In the genomic region with DNA sequence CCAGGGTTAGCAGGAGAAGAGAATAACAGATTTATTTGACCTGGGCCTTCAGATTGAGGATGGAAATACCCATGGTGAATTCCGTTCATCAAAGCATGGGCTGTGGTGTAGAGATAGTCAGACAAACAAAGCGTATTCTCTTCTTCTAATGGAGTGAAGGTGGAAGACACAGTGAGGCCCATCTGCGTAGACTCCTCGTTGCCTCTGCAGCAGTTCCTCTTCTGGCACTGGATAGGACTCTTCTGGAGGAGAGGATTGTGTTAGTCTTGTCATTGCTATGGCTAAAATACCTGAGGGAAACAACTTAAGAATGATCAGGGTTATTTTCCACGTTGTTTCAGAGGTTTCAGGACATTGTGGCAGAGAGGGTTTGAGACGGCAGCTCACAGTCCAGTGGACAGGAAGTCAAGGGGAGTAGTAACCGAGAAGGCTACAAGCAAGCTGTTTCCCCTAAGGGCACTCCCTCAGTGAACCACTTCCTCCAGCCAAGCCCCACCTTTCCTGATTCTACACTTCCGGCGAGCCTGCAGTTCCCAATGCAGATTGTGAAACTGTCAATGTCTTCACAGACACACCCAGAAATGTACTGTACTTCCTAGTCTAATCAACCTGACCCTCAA, we compare ENCODE assay signal across 8 mouse cellular contexts. TPM values are rescaled to one million over a fixed set of nuclear protein-coding genes. Genes with fewer than 3 reads are reported as not detected.
DNase-seq lines count a peak whose midpoint lies in the region; ATAC-seq lines count a peak whose summit lies in the region.

No protein-coding gene starts in this region.

- peaks cover 64% of the 10 kb centered on the region for H3K79me2 ChIP-seq in macrophage (ENCODE audit: inconsistent target)

- 89% methylated on average over 9 of the region's 9 CpGs for WGBS in hindbrain, embryonic 15.5 days
- 76% methylated on average over 9 of the region's 9 CpGs for WGBS in hindbrain, embryonic 10.5 days
- WGBS in kidney, embryonic 14.5 days, result 67% methylated on average over 9 of the region's 9 CpGs
- WGBS in macrophage (ENCODE audit: missing documents), result 6% methylated on average over 9 of the region's 9 CpGs
- WGBS in forebrain, embryonic 16.5 days, result 89% methylated on average over 9 of the region's 9 CpGs

- H3K36me3 ChIP-seq in hindbrain, embryonic 15.5 days, result peaks cover 44% of the 10 kb centered on the region
- H3K36me3 ChIP-seq in hindbrain, embryonic 10.5 days, result peaks cover 54% of the 10 kb centered on the region
- H3K36me3 ChIP-seq in kidney, embryonic 14.5 days (ENCODE audit: control insufficient read depth, insufficient read depth, low read length), result peaks cover 35% of the 10 kb centered on the region
- H3K36me3 ChIP-seq in macrophage (ENCODE audit: inconsistent target), result peaks cover 31% of the 10 kb centered on the region
- H3K36me3 ChIP-seq in forebrain, embryonic 16.5 days (ENCODE audit: control insufficient read depth, insufficient read depth), result peaks cover 19% of the 10 kb centered on the region

- no peaks in the 10 kb centered on the region for H3K27me3 ChIP-seq in hindbrain, embryonic 15.5 days
- H3K27me3 ChIP-seq in hindbrain, embryonic 10.5 days (ENCODE audit: insufficient read depth, poor library complexity, severe bottlenecking), result no peaks in the 10 kb centered on the region
- no peaks in the 10 kb centered on the region for H3K27me3 ChIP-seq in kidney, embryonic 14.5 days (ENCODE audit: control insufficient read depth, insufficient read depth, low read length)
- no peaks in the 10 kb centered on the region for H3K27me3 ChIP-seq in forebrain, embryonic 16.5 days (replicated peaks; ENCODE audit: control insufficient read depth, insufficient read depth, low read length)

- H3K9ac ChIP-seq in hindbrain, embryonic 15.5 days, result no peak overlapping the region
- no peak overlapping the region for H3K9ac ChIP-seq in kidney, embryonic 14.5 days (ENCODE audit: low read depth, low read length)
- no peak overlapping the region for H3K9ac ChIP-seq in forebrain, embryonic 16.5 days (replicated peaks; ENCODE audit: low read depth, low read length)

- ATAC-seq in hindbrain, embryonic 15.5 days (ENCODE audit: low FRiP score, low read depth), result no peak
- ATAC-seq in erythroid progenitor cell, adult 5-6 weeks (replicated peaks; ENCODE audit: low FRiP score, poor library complexity, severe bottlenecking), result peak; percentile 37; the same call in 1 of the 2 replicates
- no peak for ATAC-seq in kidney, embryonic 14.5 days (ENCODE audit: low FRiP score, low TSS enrichment)
- ATAC-seq in forebrain, embryonic 16.5 days, result no peak

- H3K4me2 ChIP-seq in hindbrain, embryonic 15.5 days, result no peak overlapping the region
- H3K4me2 ChIP-seq in kidney, embryonic 14.5 days (replicated peaks; ENCODE audit: low read depth, low read length), result no peak overlapping the region
- no peak overlapping the region for H3K4me2 ChIP-seq in forebrain, embryonic 16.5 days (ENCODE audit: low read length)

- no peaks in the 10 kb centered on the region for H3K4me1 ChIP-seq in hindbrain, embryonic 15.5 days (replicated peaks)
- H3K4me1 ChIP-seq in hindbrain, embryonic 10.5 days (replicated peaks), result no peaks in the 10 kb centered on the region
- H3K4me1 ChIP-seq in kidney, embryonic 14.5 days (ENCODE audit: control insufficient read depth, insufficient read depth, low read length), result no peaks in the 10 kb centered on the region
- no peaks in the 10 kb centered on the region for H3K4me1 ChIP-seq in forebrain, embryonic 16.5 days (replicated peaks; ENCODE audit: control insufficient read depth, insufficient read depth, low read length)

- H3K4me3 ChIP-seq in hindbrain, embryonic 15.5 days, result no peak overlapping the region
- H3K4me3 ChIP-seq in hindbrain, embryonic 10.5 days, result no peak overlapping the region
- H3K4me3 ChIP-seq in kidney, embryonic 14.5 days (ENCODE audit: low read length), result no peak overlapping the region
- H3K4me3 ChIP-seq in macrophage (ENCODE audit: inconsistent target), result peak overlapping the region; percentile 33
- H3K4me3 ChIP-seq in forebrain, embryonic 16.5 days (replicated peaks; ENCODE audit: low read length), result no peak overlapping the region

- peak overlapping the region; percentile 28; the same call in 1 of the 2 replicates for H3K27ac ChIP-seq in hindbrain, embryonic 15.5 days (replicated peaks)
- no peak overlapping the region for H3K27ac ChIP-seq in hindbrain, embryonic 10.5 days
- peak overlapping the region; percentile 9; the same call in 1 of the 2 replicates for H3K27ac ChIP-seq in kidney, embryonic 14.5 days (ENCODE audit: low read depth, low read length)
- peak overlapping the region; percentile 99 for H3K27ac ChIP-seq in macrophage
- H3K27ac ChIP-seq in forebrain, embryonic 16.5 days (ENCODE audit: low read length), result no peak overlapping the region

- no peaks in the 10 kb centered on the region for H3K9me3 ChIP-seq in hindbrain, embryonic 15.5 days
- H3K9me3 ChIP-seq in hindbrain, embryonic 10.5 days, result no peaks in the 10 kb centered on the region
- no peaks in the 10 kb centered on the region for H3K9me3 ChIP-seq in kidney, embryonic 14.5 days (ENCODE audit: control insufficient read depth, low read length)
- no peaks in the 10 kb centered on the region for H3K9me3 ChIP-seq in forebrain, embryonic 16.5 days (ENCODE audit: control insufficient read depth, low read length)

- DNase-seq in hindbrain, embryonic 10.5 days (ENCODE audit: low spot score), result no peak
- peak; percentile 42 to 55 for DNase-seq in thymus, postnatal 36 days
- no peak for DNase-seq in cerebellum, adult 18-20 months

RNA-seq across cellular contexts. Expression of gene Gm20695, which starts 10.8 kb away (rescaled TPM):
- polyA plus RNA-seq in hindbrain, embryonic 15.5 days (2015; fragmentation: Nextera tagmentation; extraction: Ambion mirVana), result 1.6 and 1.7 TPM in 2 replicates
- 2.7 and 5.6 TPM in 2 replicates for polyA plus RNA-seq in hindbrain, embryonic 10.5 days (2016; fragmentation: Nextera tagmentation; extraction: Ambion mirVana)
- 4.3 TPM in 1 of 2 replicates, not detected in the other for total RNA-seq in erythroid progenitor cell, adult 5-6 weeks (2015; ENCODE audit: low replicate concordance)
- not detected in 2 replicates for total RNA-seq in erythroid progenitor cell, adult 5-6 weeks (2017; ENCODE audit: low replicate concordance)
- 0.70 and 2.9 TPM in 2 replicates for polyA plus RNA-seq in kidney, embryonic 14.5 days (2014; fragmentation: Nextera tagmentation; extraction: Ambion mirVana)
- total RNA-seq in macrophage (2018; cell fraction: chromatin; rRNA removed), result 1 to 10 TPM in 13 of 26 experiments, not detected in 13; 1.4 to 3.6 (median 2.2) TPM
- total RNA-seq in macrophage (2018; cell fraction: cytosol; rRNA removed), result under 1 TPM in 19 of 26 experiments, not detected in 7; 0.15 to 0.96 (median 0.44) TPM
- 1 to 10 TPM in 8 of 26 experiments, under 1 TPM in 2, not detected in 16; 0.91 to 2.8 (median 1.4) TPM for total RNA-seq in macrophage (2018; cell fraction: nucleus; rRNA removed)
- 1.2 TPM in 1 of 3 replicates, not detected in the others for polyA plus RNA-seq in macrophage (2018)
- polyA plus RNA-seq in forebrain, embryonic 16.5 days (2015; fragmentation: Nextera tagmentation; extraction: Ambion mirVana), result 2.1 and 3.3 TPM in 2 replicates

RNA-seq across cellular contexts. Expression of gene Zfp597, which starts 10.9 kb away (rescaled TPM):
- 14.8 and 14.9 TPM in 2 replicates for polyA plus RNA-seq in hindbrain, embryonic 15.5 days (2015; fragmentation: Nextera tagmentation; extraction: Ambion mirVana)
- 5.8 and 6.1 TPM in 2 replicates for polyA plus RNA-seq in hindbrain, embryonic 10.5 days (2016; fragmentation: Nextera tagmentation; extraction: Ambion mirVana)
- total RNA-seq in erythroid progenitor cell, adult 5-6 weeks (2015; ENCODE audit: low replicate concordance), result 4.6 and 9.4 TPM in 2 replicates
- 7.9 and 10.8 TPM in 2 replicates for total RNA-seq in erythroid progenitor cell, adult 5-6 weeks (2017; ENCODE audit: low replicate concordance)
- 3.7 and 7.1 TPM in 2 replicates for polyA plus RNA-seq in kidney, embryonic 14.5 days (2014; fragmentation: Nextera tagmentation; extraction: Ambion mirVana)
- total RNA-seq in macrophage (2018; cell fraction: chromatin; rRNA removed), result 10 to 100 TPM in 15 of 26 experiments, 1 to 10 TPM in 11; 6.1 to 25.0 (median 10.5) TPM
- 10 to 100 TPM in 11 of 26 experiments, 1 to 10 TPM in 15; 4.8 to 12.7 (median 9.6) TPM for total RNA-seq in macrophage (2018; cell fraction: cytosol; rRNA removed)
- total RNA-seq in macrophage (2018; cell fraction: nucleus; rRNA removed), result 10 to 100 TPM in 22 of 26 experiments, 1 to 10 TPM in 4; 7.4 to 32.0 (median 14.0) TPM
- polyA plus RNA-seq in macrophage (2018), result 4.2 to 8.0 TPM (median 6.2 TPM) in 3 replicates
- polyA plus RNA-seq in forebrain, embryonic 16.5 days (2015; fragmentation: Nextera tagmentation; extraction: Ambion mirVana), result 14.0 and 17.5 TPM in 2 replicates

RNA-seq across cellular contexts. Expression of gene 1700037C18Rik, which starts 13.2 kb away (rescaled TPM):
- polyA plus RNA-seq in hindbrain, embryonic 15.5 days (2015; fragmentation: Nextera tagmentation; extraction: Ambion mirVana), result 13.3 and 18.1 TPM in 2 replicates
- 6.7 and 9.0 TPM in 2 replicates for polyA plus RNA-seq in hindbrain, embryonic 10.5 days (2016; fragmentation: Nextera tagmentation; extraction: Ambion mirVana)
- total RNA-seq in erythroid progenitor cell, adult 5-6 weeks (2015; ENCODE audit: low replicate concordance), result not detected in 2 replicates
- 0.64 TPM in 1 of 2 replicates, not detected in the other for total RNA-seq in erythroid progenitor cell, adult 5-6 weeks (2017; ENCODE audit: low replicate concordance)
- 7.0 and 10.2 TPM in 2 replicates for polyA plus RNA-seq in kidney, embryonic 14.5 days (2014; fragmentation: Nextera tagmentation; extraction: Ambion mirVana)
- total RNA-seq in macrophage (2018; cell fraction: chromatin; rRNA removed), result 1 to 10 TPM in 23 of 26 experiments, under 1 TPM in 3; 0.78 to 6.6 (median 2.3) TPM
- total RNA-seq in macrophage (2018; cell fraction: cytosol; rRNA removed), result 1 to 10 TPM; 2.0 to 5.4 (median 3.8) TPM
- total RNA-seq in macrophage (2018; cell fraction: nucleus; rRNA removed), result 1 to 10 TPM in 25 of 26 experiments, under 1 TPM in 1; 0.54 to 7.0 (median 3.0) TPM
- polyA plus RNA-seq in macrophage (2018), result 1.4 to 3.0 TPM (median 2.9 TPM) in 3 replicates
- polyA plus RNA-seq in forebrain, embryonic 16.5 days (2015; fragmentation: Nextera tagmentation; extraction: Ambion mirVana), result 12.0 and 13.4 TPM in 2 replicates

RNA-seq across cellular contexts. Expression of gene Cluap1, which starts 13.3 kb away (rescaled TPM):
- 37.7 and 38.2 TPM in 2 replicates for polyA plus RNA-seq in hindbrain, embryonic 15.5 days (2015; fragmentation: Nextera tagmentation; extraction: Ambion mirVana)
- 18.7 and 22.4 TPM in 2 replicates for polyA plus RNA-seq in hindbrain, embryonic 10.5 days (2016; fragmentation: Nextera tagmentation; extraction: Ambion mirVana)
- total RNA-seq in erythroid progenitor cell, adult 5-6 weeks (2015; ENCODE audit: low replicate concordance), result 10.1 and 16.9 TPM in 2 replicates
- 7.4 and 8.8 TPM in 2 replicates for total RNA-seq in erythroid progenitor cell, adult 5-6 weeks (2017; ENCODE audit: low replicate concordance)
- polyA plus RNA-seq in kidney, embryonic 14.5 days (2014; fragmentation: Nextera tagmentation; extraction: Ambion mirVana), result 25.0 and 26.2 TPM in 2 replicates
- total RNA-seq in macrophage (2018; cell fraction: chromatin; rRNA removed), result 10 to 100 TPM in 18 of 26 experiments, 1 to 10 TPM in 8; 3.2 to 34.3 (median 19.6) TPM
- total RNA-seq in macrophage (2018; cell fraction: cytosol; rRNA removed), result 1 to 10 TPM; 3.7 to 9.8 (median 7.3) TPM
- 10 to 100 TPM in 14 of 26 experiments, 1 to 10 TPM in 12; 1.9 to 18.3 (median 10.2) TPM for total RNA-seq in macrophage (2018; cell fraction: nucleus; rRNA removed)
- polyA plus RNA-seq in macrophage (2018), result 6.1 to 9.4 TPM (median 7.9 TPM) in 3 replicates
- polyA plus RNA-seq in forebrain, embryonic 16.5 days (2015; fragmentation: Nextera tagmentation; extraction: Ambion mirVana), result 41.0 and 43.4 TPM in 2 replicates

RNA-seq across cellular contexts. Expression of gene Naa60, which starts 23.1 kb away (rescaled TPM):
- 93.0 and 102 TPM in 2 replicates for polyA plus RNA-seq in hindbrain, embryonic 15.5 days (2015; fragmentation: Nextera tagmentation; extraction: Ambion mirVana)
- polyA plus RNA-seq in hindbrain, embryonic 10.5 days (2016; fragmentation: Nextera tagmentation; extraction: Ambion mirVana), result 58.0 and 66.1 TPM in 2 replicates
- 30.6 and 47.4 TPM in 2 replicates for total RNA-seq in erythroid progenitor cell, adult 5-6 weeks (2015; ENCODE audit: low replicate concordance)
- 17.6 and 25.1 TPM in 2 replicates for total RNA-seq in erythroid progenitor cell, adult 5-6 weeks (2017; ENCODE audit: low replicate concordance)
- 34.2 and 58.4 TPM in 2 replicates for polyA plus RNA-seq in kidney, embryonic 14.5 days (2014; fragmentation: Nextera tagmentation; extraction: Ambion mirVana)
- total RNA-seq in macrophage (2018; cell fraction: chromatin; rRNA removed), result 100 to 1,000 TPM in 3 of 26 experiments, 10 to 100 TPM in 23; 15.2 to 104 (median 48.8) TPM
- total RNA-seq in macrophage (2018; cell fraction: cytosol; rRNA removed), result 10 to 100 TPM; 49.5 to 86.1 (median 69.7) TPM
- 100 to 1,000 TPM in 7 of 26 experiments, 10 to 100 TPM in 19; 26.6 to 156 (median 58.8) TPM for total RNA-seq in macrophage (2018; cell fraction: nucleus; rRNA removed)
- 62.3 to 107 TPM (median 75.6 TPM) in 3 replicates for polyA plus RNA-seq in macrophage (2018)
- 87.6 and 89.4 TPM in 2 replicates for polyA plus RNA-seq in forebrain, embryonic 16.5 days (2015; fragmentation: Nextera tagmentation; extraction: Ambion mirVana)

Comparison
In these comparisons a context has a peak if more than half of its experiments do, and no peak if none do; other contexts are left out.
1. H3K27ac ChIP-seq: peak in hindbrain, embryonic 15.5 days (single experiment), kidney, embryonic 14.5 days (single experiment) and macrophage (single experiment); none in hindbrain, embryonic 10.5 days (single experiment) and forebrain, embryonic 16.5 days (single experiment).
2. DNase-seq: peak in thymus, postnatal 36 days (2 of 2); none in hindbrain, embryonic 10.5 days (single experiment) and cerebellum, adult 18-20 months (0 of 2).